Mouse (Mus musculus) mouse embryonic stem cell (cell line): ENCODE results near the gene Gm11037.

Experiments
- in situ Hi-C, 2 experiments: fragments of 300-500 bp; cut with MboI; formaldehyde crosslinking; loops; 1 replicate in 1 of 2; 3 replicates in 1 of 2; pipeline ENCODE4 v1.14.3; 2019 to 2020; ENCODE audit warnings: low sequenced_read_pairs in 2 of 2, low pct_unique_long_range_greater_than_20kb in 1 of 2, mixed read lengths in 1 of 2; ENCODE audit not compliant: unreplicated experiment in 1 of 2

Gene Gm11037

DNA sequence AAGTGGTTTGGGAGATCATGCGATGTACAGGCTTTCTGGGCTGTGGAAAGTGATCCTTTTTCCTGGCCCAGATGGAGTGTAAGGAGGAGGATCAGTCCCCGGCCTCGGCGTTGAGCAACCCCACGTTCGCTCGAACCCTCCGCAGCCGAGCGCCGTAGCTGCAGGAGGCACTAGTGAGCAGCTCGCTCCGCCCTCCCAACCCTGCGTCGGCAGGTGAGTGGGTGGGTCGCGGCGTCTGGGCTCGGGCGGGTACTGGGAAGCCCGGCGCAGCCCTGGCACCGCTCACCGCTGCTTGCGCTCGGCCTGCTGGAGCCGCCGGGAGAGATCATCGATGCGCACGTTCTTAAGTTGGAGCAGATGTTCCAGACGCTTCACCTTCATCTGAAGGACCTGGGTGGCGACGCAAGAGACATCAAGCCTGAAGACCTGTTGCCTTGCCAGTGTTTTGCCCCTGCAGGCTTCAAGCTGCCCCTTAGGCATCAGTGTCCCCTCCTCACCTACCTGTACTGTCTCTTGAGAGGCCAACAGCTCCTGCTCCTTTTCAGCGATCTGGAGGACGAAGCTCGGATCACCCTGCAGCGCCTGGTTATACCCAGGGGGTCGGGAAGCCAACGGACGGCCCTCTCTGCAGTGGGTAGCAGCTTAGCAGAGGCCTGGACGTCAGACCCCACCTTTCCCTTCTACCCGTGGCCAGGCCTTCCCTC is 38.3 kb downstream of the Gm11037 start:
- in situ Hi-C loops: no loop called here

DNA sequence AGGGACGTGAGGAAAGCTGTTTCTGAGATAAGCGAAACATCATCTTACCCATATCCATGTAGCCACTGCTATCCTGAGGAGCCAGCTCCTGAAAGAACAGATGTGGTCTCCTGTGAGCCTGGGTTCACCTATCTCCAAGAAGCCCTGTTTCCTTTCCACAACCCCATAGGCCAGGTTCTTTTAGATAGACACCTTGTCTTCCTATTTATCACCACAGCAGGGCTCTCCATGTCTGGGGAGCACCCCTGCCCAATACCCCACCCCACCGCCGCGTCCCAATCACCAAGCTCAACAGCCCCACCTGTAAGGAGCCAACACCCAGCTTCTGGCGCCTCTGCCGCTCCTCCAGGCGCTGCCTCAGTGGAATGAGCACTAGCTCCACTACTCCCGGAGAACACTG is 39.0 kb downstream of the Gm11037 start:
- in situ Hi-C loops: no loop called here

DNA sequence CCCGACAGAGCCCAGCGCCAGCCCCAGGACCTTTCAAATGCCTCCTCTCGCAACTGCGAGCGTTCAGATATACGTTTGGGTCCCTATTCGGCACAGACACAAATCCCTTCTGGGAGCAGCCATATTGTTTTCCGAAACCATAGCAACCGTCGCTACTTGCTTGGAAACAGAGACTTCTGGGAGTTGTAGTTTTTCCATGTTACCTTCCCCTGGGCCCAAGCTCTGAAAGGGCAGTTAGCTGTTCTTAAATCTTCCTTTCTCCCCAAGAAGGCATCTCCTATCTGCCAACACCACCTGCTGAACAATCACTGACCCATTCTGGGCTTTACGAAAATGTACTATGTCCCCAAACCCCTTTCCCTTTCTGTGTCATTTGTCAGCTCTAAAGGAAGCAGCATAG is 41.4 kb downstream of the Gm11037 start:
- in situ Hi-C loops: no loop called here

DNA sequence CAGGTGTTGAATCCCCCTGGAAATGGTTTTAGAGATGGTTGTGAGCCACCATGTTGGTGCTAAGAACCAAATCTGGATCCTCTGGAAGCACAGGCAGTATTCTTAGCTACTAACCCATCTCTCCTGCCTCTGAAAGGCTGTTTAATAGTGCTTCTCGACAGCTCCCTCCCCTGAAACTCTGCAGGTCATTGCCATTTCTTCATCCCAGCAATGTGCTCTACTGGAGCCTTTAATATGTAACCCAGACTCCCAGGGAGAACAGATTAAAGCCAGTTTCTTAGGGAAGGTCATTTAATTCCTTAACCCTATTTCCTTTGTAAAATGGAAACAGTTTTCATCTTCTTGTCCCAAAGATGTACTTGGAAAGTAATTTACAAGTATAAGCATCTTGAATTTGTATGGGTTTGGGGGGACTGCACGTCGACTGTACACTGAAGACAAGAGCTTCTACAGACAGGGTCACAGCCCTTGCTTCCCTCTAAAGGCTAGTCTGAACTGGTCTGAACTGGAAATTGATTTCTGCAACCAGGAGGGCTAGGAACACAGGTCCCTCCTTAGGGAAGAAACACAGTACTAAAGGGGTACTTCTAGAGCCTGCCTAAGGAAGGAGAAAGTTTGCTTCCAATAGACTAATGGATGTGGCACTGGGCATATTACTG is 42.1 kb downstream of the Gm11037 start:
- in situ Hi-C loops: no loop called here

DNA sequence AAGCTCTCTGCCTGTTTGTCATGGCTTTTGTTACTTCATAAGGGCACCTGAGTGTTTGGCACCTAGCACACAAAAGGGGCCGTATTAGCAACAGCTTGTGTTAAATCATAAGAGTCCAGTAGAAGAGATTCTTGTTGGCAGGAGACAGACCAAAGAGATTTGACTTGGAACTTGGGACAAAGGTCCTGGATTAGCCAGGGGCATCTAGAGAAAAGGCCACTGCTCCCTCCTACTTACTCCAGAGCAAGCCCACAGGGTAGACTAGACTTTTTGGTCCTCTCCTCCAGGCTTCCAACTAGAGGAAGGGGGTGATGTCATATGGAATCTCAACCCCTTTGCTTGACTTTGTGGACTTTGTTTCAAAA is 42.6 kb downstream of the Gm11037 start:
- in situ Hi-C loops: no loop called here

DNA sequence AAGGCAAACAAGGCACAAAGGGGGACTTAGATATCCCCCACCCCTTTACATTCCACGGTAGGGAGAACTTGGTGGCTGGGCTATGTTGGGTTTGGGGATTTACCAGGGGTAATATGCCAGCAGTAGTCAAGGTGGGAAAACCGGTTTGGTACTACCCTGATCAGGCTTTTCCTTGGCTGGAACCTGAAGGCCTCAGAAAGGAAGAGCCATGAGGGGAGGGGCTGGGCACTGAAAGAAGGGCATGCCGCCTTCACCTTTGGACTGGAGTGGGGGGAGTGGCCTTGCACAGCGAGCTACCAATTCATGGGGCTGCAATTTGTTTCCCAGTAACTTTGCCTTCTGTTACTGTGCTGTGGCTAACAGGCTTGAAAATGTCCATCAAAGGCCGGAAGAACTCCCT is 43.2 kb downstream of the Gm11037 start:
- in situ Hi-C loops: no loop called here

DNA sequence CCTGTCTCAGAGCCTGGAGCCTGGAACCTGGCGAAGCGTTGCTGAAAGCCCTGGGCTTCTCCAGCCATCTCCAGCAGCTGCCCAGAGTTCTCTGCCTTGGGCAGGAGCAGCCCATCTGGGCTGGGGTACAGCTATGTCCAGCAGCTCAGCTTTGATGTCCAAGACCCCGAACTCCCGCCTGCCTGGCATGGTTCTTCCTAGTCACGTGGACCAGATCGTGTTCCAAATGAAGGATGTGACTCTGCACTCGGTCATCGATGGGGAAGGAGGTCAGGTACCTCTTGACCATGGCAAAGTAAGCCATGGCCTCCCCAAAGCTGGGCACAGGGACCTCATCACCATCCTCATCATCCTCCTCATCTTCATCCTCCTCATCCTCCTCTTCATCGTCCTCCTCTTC is 44.6 kb downstream of the Gm11037 start:
- in situ Hi-C loops: no loop called here

DNA sequence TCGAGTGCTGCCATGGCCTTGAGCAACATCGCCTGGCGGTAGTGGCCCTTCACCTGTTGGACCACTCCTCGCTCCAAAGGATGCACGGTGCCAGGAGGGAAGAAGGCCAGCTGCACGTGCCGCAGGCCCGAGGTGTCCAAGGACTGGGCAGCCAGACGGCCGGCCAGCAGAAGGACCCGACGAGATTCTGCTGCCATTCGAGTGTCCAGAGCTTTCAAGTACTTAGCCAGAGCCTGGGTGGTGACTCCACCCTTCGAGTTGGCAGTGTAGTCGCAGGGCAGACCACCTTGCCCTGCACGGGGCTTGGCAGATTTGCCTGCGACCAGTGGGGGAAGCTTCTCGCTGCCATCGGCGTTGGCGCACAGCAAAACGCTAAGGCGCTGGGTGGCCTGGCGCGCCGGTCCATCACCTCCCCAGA is 45.5 kb downstream of the Gm11037 start:
- in situ Hi-C loops: no loop called here

DNA sequence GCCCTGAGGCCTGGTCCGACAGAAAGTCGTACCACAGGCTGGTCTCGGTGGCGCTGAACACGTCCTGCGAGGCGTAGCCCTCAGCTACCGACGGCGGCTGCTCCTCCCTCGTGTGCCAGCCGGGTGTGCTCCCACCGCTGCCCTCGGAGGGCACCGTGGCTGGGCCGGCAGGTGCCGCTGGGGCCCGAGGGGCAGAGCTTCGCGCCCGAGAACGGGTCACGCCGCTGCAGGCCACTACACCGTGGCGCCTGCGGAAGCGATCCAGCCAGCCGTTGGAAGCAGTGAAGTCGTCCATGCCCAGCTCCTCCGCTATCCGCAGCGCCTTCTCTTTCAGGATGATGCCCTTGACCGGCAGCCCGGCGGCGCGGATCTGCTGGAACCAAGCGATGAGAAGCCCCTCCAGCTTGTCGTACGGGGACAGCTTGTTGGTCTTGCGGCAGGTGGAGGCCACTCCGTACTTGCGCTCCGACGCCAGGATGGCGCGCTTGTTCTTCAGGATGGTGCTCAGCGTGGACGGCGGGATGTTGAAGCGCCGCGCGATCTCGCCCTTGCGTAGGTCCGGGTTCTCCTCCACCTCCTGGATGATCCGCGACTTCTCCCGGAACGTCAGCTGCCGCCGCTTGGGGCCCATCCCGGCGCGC is 46.1 kb downstream of the Gm11037 start:
- in situ Hi-C loops: no loop called here

DNA sequence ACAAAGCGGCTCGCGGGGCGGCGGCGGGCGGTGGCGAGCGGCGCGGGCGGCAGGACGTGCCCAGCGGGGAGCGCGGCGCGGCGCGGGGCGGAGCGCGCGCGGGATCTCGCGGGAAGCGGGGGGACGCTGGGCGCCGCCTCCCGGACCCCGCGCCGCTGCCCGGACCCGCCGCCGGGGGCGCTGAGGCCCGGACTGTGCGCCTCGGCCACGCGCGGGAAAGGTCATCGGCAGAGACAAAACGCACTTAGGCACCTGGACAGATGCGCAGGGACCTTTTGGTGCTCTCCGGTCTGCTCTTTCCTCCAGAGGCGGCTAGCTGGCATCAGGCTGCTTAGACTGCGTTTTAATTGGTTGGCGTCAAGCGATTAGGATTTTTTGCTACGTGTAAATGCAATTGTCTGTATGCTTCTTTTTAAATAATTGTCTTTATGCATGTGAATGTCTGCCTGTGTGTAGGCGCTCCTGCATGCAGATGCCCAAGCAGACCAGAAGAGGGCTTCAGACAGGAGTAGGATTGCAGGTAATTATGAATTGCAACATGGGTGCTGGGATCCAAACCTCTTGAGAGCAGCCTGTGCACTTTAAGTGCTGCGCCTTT is 46.8 kb downstream of the Gm11037 start, which contains the start of gene Cenpb:
TSS of gene Cenpb (minus strand) at position 78 of the 598 bp plus-strand sequence.
- in situ Hi-C loops: no loop called here
